Mouse (Mus musculus) testis, postnatal 10 days (tissue): Measurements from ENCODE around the gene Vps9d1.
A peak's percentile ranks its signal among the peaks of the same experiment; 100 is the strongest.
"Not testable (repeated sequence)": the region's sequence is repeated elsewhere in the genome, so short reads cannot be mapped to it uniquely, and the experiment has no call there.

ENCODE experiments used
- DNase-seq: peaks from one replicate; pipeline ENCODE4 v3.0.0; 2021; ENCODE audit warnings: low spot score

Gene Vps9d1

DNA sequence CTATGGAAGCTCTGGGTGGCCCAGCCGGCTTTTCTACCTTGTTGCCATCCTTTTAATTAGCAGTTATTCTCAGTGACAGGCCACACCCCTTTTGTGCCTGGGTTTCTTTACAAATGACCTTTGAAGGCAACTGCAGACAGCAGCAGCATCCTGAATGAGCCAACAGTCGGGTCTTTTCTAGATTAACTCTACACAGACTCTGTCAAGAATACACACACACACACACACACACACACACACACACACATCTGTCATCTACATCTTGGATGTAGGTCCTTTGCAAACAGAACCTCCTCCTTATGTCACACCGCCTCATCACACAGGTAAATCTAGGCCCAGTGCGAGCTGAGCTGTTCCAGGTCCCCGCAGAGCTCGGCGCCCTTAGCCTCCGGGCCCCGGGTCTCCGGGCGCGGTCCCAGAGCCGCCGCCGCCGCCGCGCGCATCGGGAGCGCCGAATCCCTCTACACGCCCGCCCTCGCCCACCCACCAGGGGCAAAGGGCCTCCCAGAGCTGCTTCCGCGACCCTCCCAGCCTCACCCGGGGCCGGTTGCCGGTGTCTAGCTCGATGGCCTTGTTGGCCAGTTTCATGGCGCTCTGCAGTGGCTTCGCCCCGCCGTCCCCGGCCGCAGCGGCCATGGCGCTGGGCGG lies 573 bp downstream of the Vps9d1 start:
- no peak for DNase-seq

DNA sequence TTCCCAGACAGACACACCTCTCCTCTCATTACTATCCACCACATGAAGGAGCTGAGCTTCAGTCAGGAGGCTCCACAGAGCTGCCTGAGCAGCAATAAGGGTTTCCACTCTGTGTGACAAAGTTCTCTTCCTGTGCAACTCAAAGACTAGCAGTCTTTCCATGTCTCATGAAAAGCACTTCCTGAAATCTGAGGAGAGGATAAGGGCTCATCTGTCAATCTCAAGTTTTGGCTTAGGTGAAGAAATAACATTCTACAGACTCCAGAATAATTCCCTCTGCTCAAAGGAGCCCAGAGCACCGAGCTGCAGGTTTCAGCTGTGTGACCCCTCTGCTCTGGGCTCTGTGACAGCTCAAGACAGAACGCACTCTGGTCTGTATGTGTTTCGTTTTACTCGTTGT lies 1.2 kb downstream of the Vps9d1 start:
- no peak for DNase-seq

DNA sequence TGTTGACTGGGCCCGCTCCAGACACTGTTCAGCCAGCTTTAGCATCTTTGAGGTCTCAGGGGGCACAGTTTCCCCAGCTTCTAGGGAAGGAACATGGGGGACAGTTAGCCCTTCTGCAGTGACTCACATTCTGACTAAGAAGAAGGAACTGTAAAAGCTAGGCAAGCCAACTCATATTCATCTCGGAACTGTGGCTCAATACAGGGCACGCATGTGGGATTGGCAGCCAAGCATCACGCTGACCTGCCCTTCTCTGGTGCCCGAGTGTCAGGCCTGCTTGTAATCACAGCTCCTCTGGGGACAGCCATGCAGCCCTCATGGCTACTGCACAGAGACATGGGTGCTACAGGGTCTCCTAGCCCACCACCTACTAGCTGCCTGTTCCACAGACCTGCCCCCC lies 3.2 kb downstream of the Vps9d1 start:
- no peak for DNase-seq

DNA sequence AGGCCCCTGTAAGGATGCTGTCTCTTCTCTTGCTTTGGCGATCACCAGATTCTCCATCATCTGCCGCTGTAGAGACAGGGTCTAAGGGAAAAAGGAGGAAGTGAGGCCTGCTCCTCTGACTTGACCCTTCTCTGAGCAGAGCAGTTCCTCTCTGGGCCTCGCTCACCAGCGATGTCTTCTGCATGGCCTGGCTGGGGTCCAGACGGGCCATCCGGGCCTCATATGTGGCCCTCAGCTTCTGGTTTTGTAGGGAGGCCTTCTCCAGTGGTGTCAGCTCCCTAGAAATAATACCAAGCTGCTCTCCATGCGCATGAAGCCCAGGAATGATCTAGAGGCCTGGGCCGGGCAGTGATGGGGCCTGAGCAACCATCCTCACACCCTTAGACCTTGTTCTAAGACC lies 5.6 kb downstream of the Vps9d1 start:
- DNase-seq = no peak

DNA sequence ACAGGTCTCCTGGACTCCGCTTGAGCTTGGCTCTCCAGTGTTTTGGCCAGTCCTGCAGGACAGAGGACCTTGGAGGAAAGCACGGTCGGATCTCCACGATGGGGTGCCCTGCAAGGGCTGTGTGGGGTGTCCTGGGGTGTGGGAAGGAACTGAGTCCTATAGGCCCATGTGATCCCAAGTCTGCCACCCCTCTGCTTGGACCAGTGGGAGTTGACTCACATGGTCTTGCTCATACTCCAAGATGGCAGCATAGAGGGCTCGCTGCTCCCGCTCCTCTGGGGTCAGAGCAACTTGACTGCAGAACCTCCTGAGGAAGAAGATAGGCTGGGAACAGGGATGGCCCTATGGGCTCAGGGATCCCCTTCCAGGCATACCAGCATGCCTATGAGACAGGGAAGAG lies 6.4 kb downstream of the Vps9d1 start:
- no peak for DNase-seq

DNA sequence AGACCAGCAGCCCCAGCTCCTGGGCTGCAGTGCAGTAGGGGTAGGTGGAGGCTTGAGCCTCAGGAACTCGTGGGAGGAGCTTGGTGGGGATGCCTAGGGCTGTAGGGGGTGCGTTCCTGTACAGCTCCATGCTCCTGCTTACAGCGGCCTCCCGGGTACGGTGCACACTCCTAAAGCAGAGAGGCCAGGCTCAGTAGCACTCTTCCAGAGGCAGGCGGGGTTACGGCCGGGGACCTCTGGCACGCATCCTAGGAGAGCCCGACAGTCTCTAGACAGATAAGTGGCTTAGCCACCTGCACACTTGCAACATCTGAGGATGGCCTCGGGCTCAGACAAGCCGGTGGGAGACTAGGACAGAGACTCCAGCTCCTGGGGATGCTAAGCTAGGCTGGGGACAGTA lies 8.6 kb downstream of the Vps9d1 start:
- DNase-seq = no peak

DNA sequence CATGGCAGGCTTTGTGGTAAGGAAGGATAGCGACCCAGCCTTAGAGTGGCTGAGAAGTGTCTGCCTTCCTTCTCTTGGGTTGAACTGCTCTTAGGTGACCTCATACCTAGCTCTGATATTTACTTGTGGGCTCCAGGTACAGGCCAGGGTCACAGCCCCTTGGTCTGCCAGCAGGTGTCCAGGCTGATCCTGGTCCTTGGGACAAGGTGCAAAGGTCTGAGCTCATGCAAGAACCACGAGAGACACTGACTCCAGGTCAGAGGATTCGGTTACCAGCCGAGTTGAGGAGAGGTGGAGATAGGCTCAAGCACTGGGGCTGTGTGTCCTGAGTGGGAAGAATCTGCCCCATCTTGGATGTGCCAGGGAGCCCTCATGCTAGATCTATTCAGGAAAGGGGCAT lies 9.8 kb downstream of the Vps9d1 start:
- DNase-seq = no peak

DNA sequence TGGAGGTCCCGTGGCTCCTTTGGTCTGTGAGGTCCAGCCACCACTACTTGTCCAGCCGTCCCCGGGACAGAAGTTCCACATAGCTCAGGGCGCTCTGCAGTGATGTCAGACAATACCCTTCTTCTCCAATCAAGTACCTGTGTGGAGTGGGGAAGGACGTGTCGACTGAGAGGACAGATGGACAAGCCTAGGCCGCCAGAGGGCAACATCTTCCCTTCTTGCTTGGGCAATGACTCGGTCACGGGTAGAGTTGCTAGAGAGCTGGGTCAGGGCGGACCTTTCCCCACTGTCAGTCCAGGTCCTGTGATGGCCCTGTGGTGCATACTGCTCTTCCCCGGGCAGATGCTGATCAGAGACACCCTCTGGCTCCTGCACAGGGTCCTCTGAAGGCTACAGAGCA lies 11.1 kb downstream of the Vps9d1 start:
- DNase-seq = no peak

DNA sequence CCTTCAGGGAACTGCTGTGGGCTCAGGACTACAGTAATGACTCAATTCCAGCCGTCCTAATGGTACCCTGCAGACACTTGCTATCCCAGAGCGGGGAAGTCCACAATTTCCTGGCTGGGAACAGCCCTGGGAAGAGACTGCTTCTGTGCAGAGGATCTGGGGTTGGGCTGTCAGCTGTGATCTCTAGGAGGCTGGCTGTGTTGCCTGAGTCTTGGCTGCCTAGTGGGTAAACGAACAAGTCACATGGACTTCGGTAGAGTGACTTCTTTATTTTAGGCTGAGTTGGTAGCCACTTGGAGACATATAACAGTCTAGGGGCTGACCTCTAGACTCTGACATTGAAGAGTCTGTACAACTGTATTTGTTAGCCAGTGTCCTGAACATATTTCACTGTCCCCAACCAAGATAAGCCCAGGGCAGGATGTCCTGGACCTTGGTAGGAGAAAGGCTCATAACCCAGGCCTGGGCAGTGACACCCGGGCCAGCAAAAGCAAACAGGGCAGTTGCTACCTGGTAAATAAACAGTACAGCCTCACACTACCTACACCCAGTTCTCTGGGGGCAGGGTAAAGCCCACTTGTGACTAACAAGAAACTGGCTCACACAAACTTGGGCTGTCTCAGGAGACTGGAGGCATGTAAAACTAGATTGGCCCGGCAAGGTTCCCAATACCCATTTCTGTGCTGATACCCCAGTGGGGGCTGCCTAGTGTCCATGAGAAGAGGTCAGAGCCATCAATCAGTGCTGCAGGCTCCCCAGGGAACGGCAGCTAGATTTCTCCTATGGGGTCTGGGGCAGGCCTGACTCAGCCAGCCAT lies 11.8 kb downstream of the Vps9d1 start:
- no peak for DNase-seq

DNA sequence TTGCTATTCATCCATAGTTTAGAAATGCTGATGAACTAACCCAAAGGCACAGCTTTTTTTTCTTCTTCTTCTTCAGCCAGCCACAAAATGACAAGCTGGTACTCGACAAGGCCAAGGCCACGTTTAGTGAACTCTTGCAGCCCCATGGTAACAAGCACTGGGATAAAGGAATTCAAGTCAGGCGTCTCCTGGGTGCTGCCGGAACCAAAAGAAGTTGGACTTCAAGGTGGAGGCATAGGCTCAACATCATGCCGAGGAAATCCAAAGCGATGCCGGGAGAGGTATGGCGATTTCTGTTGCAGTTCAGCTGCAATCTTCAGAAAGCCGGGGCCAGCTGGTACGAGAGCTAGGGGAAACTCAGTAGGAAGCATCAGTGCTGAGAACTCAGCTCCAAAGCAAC lies 14.8 kb downstream of the Vps9d1 start:
- DNase-seq = no peak

DNA sequence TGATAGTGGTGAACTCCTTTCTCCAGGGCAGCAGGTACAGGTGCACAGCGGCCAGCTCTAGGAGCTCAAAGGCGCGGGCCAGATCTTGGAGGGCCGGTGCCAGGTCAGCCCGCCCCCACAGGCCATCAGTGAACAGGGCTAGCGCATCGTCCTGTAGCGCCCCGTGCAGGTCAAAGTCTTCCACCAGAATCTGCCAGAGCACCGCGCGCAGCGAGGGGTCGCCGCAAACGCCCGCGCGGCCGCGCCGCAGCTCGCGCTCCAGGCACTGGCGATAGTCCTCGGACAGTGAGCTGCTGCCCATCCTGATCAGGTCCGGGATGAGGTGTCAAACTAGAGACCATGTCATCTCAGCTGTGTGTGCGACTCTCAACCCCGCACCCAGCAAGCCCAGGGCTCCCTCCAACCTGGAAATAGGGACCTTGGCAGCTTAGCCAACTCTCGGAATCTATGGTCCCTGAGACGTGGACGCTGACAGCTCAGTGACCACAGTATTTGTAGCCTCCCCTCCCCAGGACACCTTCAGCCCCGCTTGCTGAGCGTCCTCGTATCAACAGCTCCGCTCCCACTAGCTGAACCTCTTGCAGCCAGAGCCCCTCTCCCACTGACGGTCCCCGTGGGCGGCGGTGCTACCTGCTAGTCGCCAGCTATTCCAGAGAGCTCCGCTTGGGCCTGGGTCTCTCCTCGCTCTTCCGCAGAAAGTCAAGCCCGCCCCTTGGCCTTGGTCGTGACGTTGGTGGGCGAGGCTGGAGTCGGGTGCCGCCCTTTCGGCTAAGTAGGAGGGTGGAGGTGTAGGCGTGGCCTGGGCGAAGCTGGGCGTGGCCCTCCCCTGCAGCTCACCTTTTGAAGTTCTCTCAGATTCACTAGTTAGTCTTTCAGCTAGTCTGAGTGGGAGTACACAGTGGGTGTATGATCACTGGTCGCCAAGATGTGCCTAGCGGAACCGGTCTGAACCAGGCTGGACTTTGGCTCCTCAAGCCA lies 18.3 kb downstream of the Vps9d1 start, which contains the start of gene Spata2l:
Gene Spata2l, minus strand, starts transcription at position 714 of the 978 bp plus-strand sequence.
- DNase-seq = peak; percentile 94

DNA sequence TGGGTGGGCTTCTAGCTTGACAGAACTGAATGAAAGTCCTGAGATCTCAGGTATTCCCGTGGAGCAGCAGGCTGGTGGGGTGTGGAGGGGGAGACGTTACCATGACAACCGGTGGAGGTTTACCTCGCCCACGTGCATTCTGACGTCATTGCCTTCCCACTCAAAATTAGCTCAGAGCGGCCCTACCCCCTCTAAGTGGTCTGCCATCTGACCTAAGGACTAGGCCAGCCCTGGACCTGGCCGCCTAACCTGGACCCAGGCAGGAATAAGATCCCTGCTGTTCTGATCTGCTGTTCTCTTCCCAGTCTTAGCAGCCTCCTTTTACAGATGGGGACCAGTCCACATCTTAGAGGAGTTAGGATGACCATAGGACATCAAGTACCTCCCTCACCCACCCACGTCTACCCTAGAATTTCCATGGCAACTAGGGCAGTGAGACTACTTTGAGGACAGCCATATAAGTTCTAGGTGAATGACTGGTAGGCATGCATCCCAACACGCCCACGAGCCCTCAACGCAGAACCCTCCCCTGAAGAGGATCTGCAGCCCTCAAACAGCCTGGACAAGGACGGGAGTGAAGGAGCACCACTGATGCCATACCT lies 19.1 kb downstream of the Vps9d1 start:
- no peak for DNase-seq

DNA sequence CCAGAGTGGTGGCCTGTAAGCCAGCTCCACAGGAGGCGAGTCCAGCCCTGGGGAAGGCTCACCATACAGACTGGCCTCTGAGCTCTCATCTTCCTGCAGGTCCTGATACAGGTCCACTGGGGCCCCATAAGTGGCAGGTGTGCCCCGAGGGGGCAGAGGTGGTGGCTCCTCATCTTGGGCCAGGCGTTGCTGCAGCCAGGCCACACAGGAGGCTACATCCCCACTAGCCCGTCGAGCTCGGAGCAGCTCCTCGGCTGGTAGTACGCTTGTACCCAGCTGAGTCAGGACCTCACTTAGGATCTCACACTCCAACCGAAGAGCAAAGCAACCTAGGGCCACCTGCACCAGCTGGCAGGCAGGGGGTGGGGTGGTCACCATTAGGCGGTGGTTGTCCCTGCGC lies 20.4 kb downstream of the Vps9d1 start:
- DNase-seq = no peak

DNA sequence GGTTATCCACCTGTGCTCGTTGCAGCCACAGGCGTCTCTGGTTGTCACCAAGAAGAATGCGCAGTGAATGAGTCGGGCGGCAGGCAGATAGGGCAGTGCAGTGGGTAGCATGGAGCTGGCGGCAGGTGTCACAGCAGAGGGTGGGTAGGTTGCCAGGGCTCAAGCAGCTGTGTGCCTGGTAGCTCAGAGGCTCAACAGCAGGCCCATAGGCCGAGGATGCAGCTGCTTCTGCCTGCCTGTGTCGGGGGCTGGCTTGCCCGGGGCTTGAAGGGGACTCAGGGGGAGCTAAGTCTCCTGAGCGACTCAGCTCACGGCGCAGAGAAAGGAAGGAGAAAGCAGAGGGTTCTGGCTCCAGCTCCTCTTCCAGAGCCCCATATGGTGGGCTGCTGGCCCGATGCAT lies 20.8 kb downstream of the Vps9d1 start:
- no peak for DNase-seq

DNA sequence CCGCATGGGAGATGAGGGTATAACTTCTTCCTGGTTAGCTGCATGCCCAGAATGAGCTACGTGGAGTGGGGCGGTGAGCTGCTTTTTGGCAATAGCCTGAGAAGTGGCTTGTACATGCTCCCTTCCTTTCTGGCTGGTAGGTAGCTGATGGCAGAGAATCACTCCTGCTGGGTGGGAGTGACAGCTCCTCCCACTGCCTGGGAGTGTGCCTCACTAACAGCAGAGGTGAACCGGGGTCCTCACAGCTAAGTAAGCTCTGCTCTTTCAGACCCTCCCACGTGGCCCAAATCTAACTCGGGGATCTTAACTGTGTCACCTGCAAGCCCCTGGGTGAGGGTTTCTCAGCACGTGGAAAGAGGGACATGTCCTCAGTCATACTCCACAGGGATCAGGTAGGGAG lies 21.6 kb downstream of the Vps9d1 start:
- no peak for DNase-seq

DNA sequence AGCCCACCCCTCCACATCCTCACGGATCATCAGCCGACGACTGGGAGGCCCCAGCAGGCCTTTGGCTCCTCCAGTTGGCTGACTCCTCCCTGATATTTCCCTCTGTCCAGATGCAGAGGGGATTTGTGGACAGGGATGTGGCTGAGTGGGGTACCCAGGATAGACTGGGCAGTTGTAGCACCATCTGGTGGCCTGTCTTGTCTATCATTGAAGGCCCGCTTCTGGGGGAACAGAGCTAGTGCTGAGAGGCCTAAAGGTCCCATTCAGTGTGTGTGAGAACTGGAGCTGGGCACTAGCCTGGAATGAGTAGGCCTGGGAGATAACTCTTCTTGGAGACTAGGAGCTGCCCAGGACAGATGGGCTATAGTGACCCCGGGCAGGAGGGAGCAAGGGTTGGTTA lies 22.4 kb downstream of the Vps9d1 start:
- DNase-seq = no peak

DNA sequence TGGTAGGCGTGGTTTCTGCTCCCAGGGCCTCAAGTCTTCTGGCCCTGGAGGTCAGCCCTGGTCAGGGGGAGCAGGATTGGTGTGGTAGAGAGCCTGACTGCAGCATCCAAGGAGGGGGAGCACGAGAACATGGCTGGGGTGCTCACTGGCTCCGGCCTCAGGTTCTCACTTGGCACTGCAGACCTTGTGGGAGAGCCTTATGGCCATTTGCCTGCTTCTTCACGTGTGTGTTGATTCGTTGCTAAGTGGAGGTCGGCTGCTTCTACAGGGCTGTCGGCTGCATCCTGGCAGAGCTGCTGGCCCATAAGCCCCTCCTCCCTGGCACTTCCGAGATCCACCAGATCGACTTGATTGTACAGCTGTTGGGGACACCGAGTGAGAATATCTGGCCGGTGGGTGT lies 23.8 kb downstream of the Vps9d1 start:
- not testable (repeated sequence) for DNase-seq

DNA sequence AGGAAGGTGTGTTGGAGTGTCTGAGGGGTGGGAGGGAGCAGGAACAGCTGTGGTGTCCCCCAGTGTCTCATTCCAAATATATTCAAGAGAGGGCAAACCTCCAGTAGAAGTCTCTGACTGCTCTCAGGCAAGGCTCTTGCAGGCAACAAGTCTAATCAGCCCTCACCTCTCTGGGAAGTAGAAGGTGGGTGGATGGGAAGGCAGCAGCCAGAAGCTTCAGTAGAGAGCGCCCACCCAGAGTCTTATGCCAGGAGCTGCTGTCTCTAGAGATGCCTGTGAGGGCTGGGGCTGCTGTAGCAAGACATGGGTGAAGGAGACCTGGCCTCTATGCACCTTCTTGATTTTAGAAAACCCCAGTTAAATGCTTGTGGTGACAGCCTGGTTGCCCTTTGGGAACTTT lies 25.7 kb downstream of the Vps9d1 start:
- no peak for DNase-seq

DNA sequence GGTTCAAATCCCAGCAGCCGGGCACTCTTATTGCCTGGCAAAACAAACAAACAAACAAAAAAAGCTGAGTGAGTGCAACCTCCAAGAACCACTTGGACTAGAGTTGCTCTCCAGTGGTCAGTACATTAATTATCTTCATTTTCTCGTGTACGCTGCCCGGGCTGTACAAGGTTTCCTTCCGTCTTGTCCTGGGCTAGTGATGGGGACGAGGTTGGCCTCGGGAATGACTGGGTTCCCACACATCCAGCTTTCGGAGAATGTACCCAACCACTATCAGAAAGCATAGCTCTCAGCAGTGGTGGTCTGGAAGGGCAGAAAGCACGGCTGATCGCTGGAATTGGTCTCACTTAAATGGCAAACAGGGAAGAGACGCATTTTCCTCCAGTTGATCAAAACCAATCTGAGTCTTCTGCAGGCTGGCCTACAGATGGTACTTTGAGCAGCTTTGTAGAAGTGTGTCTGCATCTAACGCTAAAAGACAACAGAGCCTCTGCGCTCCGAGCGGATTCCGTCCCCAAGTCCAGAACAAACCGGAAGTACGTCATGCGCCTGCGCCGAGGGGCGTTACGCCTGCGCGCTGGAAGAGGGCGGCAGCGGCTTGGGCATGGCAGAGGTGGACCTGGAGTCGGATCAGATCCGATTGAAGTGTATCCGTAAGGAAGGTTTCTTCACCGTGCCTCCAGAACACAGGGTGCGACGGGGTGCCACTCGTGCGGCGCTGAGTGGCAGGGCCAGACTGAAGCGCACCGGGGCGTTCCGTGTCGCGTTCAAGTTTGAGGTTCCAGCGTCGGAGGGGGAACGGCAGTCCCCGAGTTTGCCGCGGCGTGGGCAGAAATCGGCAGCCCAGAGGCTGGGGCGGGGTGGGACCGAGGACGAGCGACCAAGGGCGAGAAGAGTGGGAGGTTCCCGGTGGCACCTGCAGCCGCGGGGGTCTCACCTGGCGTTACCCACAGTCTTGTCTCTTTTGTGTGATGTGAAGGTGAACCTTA lies 29.6 kb downstream of the Vps9d1 start, which contains the start of gene Cdk10:
Gene Cdk10, plus strand, starts transcription at position 565 of the 989 bp plus-strand sequence.
- peak; percentile 95 for DNase-seq

DNA sequence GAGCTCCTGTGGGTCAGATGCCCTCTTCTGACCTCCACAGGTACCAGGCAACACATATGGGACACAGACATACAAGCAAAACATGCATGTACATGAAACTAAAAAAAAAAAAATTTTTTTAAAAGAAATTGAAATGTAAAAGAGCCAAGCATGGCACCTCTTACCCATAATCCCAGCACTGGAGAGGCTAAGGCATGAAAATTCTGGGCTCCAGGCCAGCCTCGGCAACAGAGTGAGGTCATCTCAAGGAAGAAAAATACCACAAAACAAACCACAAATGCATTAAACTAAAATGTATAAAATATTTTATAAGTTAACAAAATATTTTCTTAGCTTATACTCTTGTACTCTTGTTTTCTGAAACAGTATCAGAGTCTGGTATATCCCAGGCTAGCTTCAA lies 33.2 kb downstream of the Vps9d1 start:
- DNase-seq = no peak

DNA sequence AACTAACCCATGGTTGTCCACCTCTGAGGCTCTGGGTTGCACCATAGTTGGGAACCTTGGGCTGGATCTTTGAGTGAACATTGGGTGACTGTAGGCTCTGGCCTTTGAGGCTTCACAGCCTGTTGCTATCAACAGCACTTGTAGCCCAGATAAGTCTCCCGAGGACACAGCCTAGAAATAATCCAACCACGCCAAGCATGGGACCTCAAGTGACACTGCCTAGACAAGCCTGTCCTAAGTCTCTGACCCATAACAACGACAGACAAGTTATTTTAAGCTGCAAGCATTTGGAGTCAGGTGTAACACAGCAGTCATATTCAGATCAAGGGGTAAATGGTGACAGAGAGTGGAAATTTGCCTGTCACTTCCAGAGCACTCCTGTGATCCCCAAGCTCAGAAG lies 38.7 kb downstream of the Vps9d1 start:
- no peak for DNase-seq
